Mouse (Mus musculus) bone marrow, adult 2 months (tissue): ENCODE measurements around the gene H2-DMa.

Experiments
- CTCF ChIP-seq: fragments of 200-500 bp; IDR thresholded peaks from 2 replicates; pipeline ENCODE4 v1.5.1; 2011; ENCODE audit warnings: low read length, control low read depth; ENCODE audit not compliant: control insufficient read depth, insufficient read depth
- POLR2A ChIP-seq: fragments of 200-500 bp; IDR thresholded peaks from 2 replicates; pipeline ENCODE4 v1.6.1; 2011; ENCODE audit warnings: low read depth, mild to moderate bottlenecking, control low read depth, low read length, borderline replicate concordance; ENCODE audit not compliant: control insufficient read depth

DNA sequence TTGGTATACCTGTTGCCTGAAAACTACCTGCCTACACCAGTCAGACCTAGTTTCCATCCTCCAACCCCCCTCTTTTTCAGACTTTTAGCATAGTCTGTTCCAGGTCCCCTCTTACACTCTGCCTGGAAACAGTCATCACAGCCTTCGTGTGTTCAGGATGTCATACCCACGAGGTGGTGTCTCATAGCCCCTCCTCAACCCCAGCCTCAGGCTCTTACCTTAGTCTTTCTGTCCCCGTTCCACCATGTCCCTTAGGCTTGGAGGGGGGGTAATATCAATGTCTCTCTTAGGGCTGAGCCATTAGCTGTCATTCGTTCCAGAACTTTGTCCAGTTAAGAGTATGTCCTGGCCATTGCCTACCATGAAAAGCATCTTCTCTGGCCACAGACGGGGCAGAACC, 18.2 kb upstream of the H2-DMa start:
- no peak for TF ChIP-seq POLR2A
- no peak for TF ChIP-seq CTCF
